Mouse (Mus musculus): ENCODE measurements around the gene Stard3.

DNA sequence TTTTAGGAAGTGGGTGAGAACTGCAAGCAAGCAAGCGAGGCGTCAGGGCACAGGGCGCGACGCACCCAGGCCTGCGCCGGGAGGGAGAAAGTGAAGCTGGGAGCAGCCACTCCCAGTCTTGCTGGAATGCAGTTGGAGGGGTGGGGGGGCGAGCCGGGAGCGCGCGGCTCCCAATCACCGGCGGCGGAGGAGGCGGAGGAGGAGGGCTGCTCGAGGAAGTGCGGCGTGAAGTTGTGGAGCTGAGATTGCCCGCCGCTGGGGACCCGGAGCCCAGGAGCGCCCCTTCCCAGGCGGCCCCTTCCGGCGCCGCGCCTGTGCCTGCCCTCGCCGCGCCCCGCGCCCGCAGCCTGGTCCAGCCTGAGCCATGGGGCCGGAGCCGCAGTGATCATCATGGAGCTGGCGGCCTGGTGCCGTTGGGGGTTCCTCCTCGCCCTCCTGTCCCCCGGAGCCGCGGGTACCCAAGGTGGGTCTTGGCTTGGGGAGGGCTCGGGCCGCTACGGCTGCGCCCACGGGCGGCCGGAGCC is 54.2 kb downstream of the Stard3 start, which contains the start of gene Erbb2:
- no peak for TF ChIP-seq MXI1 (IDR thresholded peaks at IDR 0.05; ENCODE audit: low read depth, low read length)
- TF ChIP-seq HCFC1 (IDR thresholded peaks at IDR 0.05; ENCODE audit: low read depth, low read length), result no peak
- TF ChIP-seq POLR2A (IDR thresholded peaks at IDR 0.05; ENCODE audit: control insufficient read depth in 1 of 2, insufficient read depth in 1 of 2, low read depth in 1 of 2, low read length in 2 of 2, poor library complexity in 1 of 2), result no peak
- TF ChIP-seq NRF1 (IDR thresholded peaks at IDR 0.05; ENCODE audit: insufficient read depth, low read depth, low read length, poor library complexity, severe bottlenecking), result no peak
- TF ChIP-seq MEF2A (IDR thresholded peaks at IDR 0.05; ENCODE audit: extremely low read depth, insufficient replicate concordance, low read depth, low read length, poor library complexity, severe bottlenecking), result no peak
- TF ChIP-seq ELF1 (IDR thresholded peaks at IDR 0.05; ENCODE audit: low read depth, low read length), result no peak
- TF ChIP-seq CTCF (IDR thresholded peaks at IDR 0.05 in 2 of 3, conservative IDR thresholded peaks at IDR 0.05 in 1 of 3; ENCODE audit: control insufficient read depth in 1 of 3, insufficient read depth in 1 of 3, low read depth in 2 of 3, low read length in 3 of 3, poor library complexity in 1 of 3, severe bottlenecking in 1 of 3), result no peak
- TF ChIP-seq TAL1 (IDR thresholded peaks at IDR 0.05; ENCODE audit: low read length), result no peak
- TF ChIP-seq RAD21 (IDR thresholded peaks at IDR 0.05; ENCODE audit: low read depth, low read length), result no peak
- no peak for TF ChIP-seq JUND (IDR thresholded peaks at IDR 0.05; ENCODE audit: low read depth, low read length)
- no peak for TF ChIP-seq RCOR1 (IDR thresholded peaks at IDR 0.05; ENCODE audit: low read depth, low read length)
- no peak for TF ChIP-seq ZC3H11A (IDR thresholded peaks at IDR 0.05; ENCODE audit: low read depth, low read length)
- TF ChIP-seq USF2 (IDR thresholded peaks at IDR 0.05; ENCODE audit: borderline replicate concordance in 1 of 2, insufficient read depth in 1 of 2, low read depth in 1 of 2, low read length in 2 of 2), result no peak
- no peak for TF ChIP-seq GATA1 (IDR thresholded peaks at IDR 0.05; ENCODE audit: low read depth, low read length)
